Mouse (Mus musculus): Measurements from ENCODE around the gene Gnl2. TPM values are rescaled to one million over a fixed set of nuclear protein-coding genes. Genes with fewer than 3 reads are reported as not detected.

The Gnl2 gene
- polyA plus RNA-seq (2015; fragmentation: Nextera tagmentation; extraction: Ambion mirVana), result 42.3 and 47.3 TPM in 2 replicates

- TF ChIP-seq EP300 (IDR thresholded peaks at IDR 0.05) (no peak), CTCF (IDR thresholded peaks at IDR 0.05) (no peak)
- Histone ChIP-seq H3K36me3 (ENCODE audit: insufficient read depth, low read length) (no peaks in the 10 kb centered on the region), H3K4me2 (replicated peaks; ENCODE audit: low read depth, low read length) (no peak within 1 kb of the TSS; the same call in 1 of the 2 replicates), H3K27me3 (replicated peaks; ENCODE audit: insufficient read depth, low read length) (no peaks in the 10 kb centered on the region), H3K9me3 (ENCODE audit: low read length) (no peaks in the 10 kb centered on the region), H3K9ac (replicated peaks; ENCODE audit: low read depth) (no peak within 1 kb of the TSS), H3K4me3 (ENCODE audit: low read depth, low read length) (no peak within 1 kb of the TSS), H3K4me1 (ENCODE audit: insufficient read depth, low read depth, low read length) (peaks cover 7% of the 10 kb centered on the region; the same call in 1 of the 2 replicates), H3K27ac (ENCODE audit: low read length) (peak within 1 kb of the TSS; percentile 43; the same call in 1 of the 2 replicates)
- 49% methylated on average over 10 of the region's 10 CpGs for WGBS
- DNase-seq (ENCODE audit: low spot score) (peak; percentile 80), ATAC-seq (peak; percentile 36; the same call in 1 of the 2 replicates)
Observed at GRCm38 (mm10) chr4:125015806-125016635, at the start of gene Gnl2. TSS of gene Gnl2 (plus strand) at chr4:125016585.

- Histone ChIP-seq H3K27ac (ENCODE audit: low read length) (no peak overlapping the region), H3K4me1 (ENCODE audit: insufficient read depth, low read depth, low read length) (no peaks in the 10 kb centered on the region), H3K27me3 (replicated peaks; ENCODE audit: insufficient read depth, low read length) (no peaks in the 10 kb centered on the region), H3K9me3 (ENCODE audit: low read length) (no peaks in the 10 kb centered on the region), H3K36me3 (ENCODE audit: insufficient read depth, low read length) (no peaks in the 10 kb centered on the region), H3K9ac (replicated peaks; ENCODE audit: low read depth) (no peak overlapping the region), H3K4me3 (ENCODE audit: low read depth, low read length) (no peak overlapping the region), H3K4me2 (replicated peaks; ENCODE audit: low read depth, low read length) (no peak overlapping the region)
- 65% methylated on average over 6 of the region's 6 CpGs for WGBS
- no peak for TF ChIP-seq EP300 (IDR thresholded peaks at IDR 0.05)
- no peak for TF ChIP-seq CTCF (IDR thresholded peaks at IDR 0.05)
- ATAC-seq (no peak), DNase-seq (ENCODE audit: low spot score) (no peak)
Observed at GRCm38 (mm10) chr4:124968711-124969110, 47.7 kb upstream of the Gnl2 start.

- Histone ChIP-seq H3K36me3 (ENCODE audit: insufficient read depth, low read length) (no peaks in the 10 kb centered on the region), H3K4me2 (replicated peaks; ENCODE audit: low read depth, low read length) (no peak overlapping the region), H3K9ac (replicated peaks; ENCODE audit: low read depth) (no peak overlapping the region), H3K4me3 (ENCODE audit: low read depth, low read length) (no peak overlapping the region), H3K27ac (ENCODE audit: low read length) (no peak overlapping the region), H3K9me3 (ENCODE audit: low read length) (no peaks in the 10 kb centered on the region), H3K4me1 (ENCODE audit: insufficient read depth, low read depth, low read length) (no peaks in the 10 kb centered on the region), H3K27me3 (replicated peaks; ENCODE audit: insufficient read depth, low read length) (no peaks in the 10 kb centered on the region)
- DNase-seq (ENCODE audit: low spot score) (no peak), ATAC-seq (no peak)
- 76% methylated on average over 7 of the region's 7 CpGs for WGBS
- TF ChIP-seq CTCF (IDR thresholded peaks at IDR 0.05) (no peak), EP300 (IDR thresholded peaks at IDR 0.05) (no peak)
Observed at GRCm38 (mm10) chr4:124969219-124969848, 47.1 kb upstream of the Gnl2 start.

GRCm38 (mm10) chr4:124970194-124970593 lies 46.2 kb upstream of the Gnl2 start:
- Histone ChIP-seq H3K4me1 (ENCODE audit: insufficient read depth, low read depth, low read length) (no peaks in the 10 kb centered on the region), H3K9me3 (ENCODE audit: low read length) (no peaks in the 10 kb centered on the region), H3K27ac (ENCODE audit: low read length) (no peak overlapping the region), H3K4me2 (replicated peaks; ENCODE audit: low read depth, low read length) (no peak overlapping the region), H3K4me3 (ENCODE audit: low read depth, low read length) (no peak overlapping the region), H3K36me3 (ENCODE audit: insufficient read depth, low read length) (no peaks in the 10 kb centered on the region), H3K9ac (replicated peaks; ENCODE audit: low read depth) (no peak overlapping the region), H3K27me3 (replicated peaks; ENCODE audit: insufficient read depth, low read length) (no peaks in the 10 kb centered on the region)
- TF ChIP-seq EP300 (IDR thresholded peaks at IDR 0.05) (no peak), CTCF (IDR thresholded peaks at IDR 0.05) (no peak)
- ATAC-seq, result no peak
- DNase-seq (ENCODE audit: low spot score), result no peak
- 65% methylated on average over 11 of the region's 11 CpGs for WGBS

GRCm38 (mm10) chr4:124970677-124971076 lies 45.7 kb upstream of the Gnl2 start:
- no peaks in the 10 kb centered on the region for H3K36me3 ChIP-seq (ENCODE audit: insufficient read depth, low read length)
- ATAC-seq, result no peak
- WGBS, result 36% methylated on average over 5 of the region's 5 CpGs
- no peak overlapping the region for H3K27ac ChIP-seq (ENCODE audit: low read length)
- no peak overlapping the region for H3K4me3 ChIP-seq (ENCODE audit: low read depth, low read length)
- no peaks in the 10 kb centered on the region for H3K4me1 ChIP-seq (ENCODE audit: insufficient read depth, low read depth, low read length)
- no peaks in the 10 kb centered on the region for H3K27me3 ChIP-seq (replicated peaks; ENCODE audit: insufficient read depth, low read length)
- TF ChIP-seq EP300 (IDR thresholded peaks at IDR 0.05) (no peak), CTCF (IDR thresholded peaks at IDR 0.05) (no peak)
- DNase-seq (ENCODE audit: low spot score), result no peak
- no peak overlapping the region for H3K4me2 ChIP-seq (replicated peaks; ENCODE audit: low read depth, low read length)
- no peak overlapping the region for H3K9ac ChIP-seq (replicated peaks; ENCODE audit: low read depth)
- H3K9me3 ChIP-seq (ENCODE audit: low read length), result no peaks in the 10 kb centered on the region

- TF ChIP-seq EP300 (IDR thresholded peaks at IDR 0.05) (no peak), CTCF (IDR thresholded peaks at IDR 0.05) (no peak)
- Histone ChIP-seq H3K9ac (replicated peaks; ENCODE audit: low read depth) (no peak overlapping the region), H3K27ac (ENCODE audit: low read length) (no peak overlapping the region), H3K4me3 (ENCODE audit: low read depth, low read length) (no peak overlapping the region), H3K36me3 (ENCODE audit: insufficient read depth, low read length) (no peaks in the 10 kb centered on the region), H3K27me3 (replicated peaks; ENCODE audit: insufficient read depth, low read length) (no peaks in the 10 kb centered on the region), H3K9me3 (ENCODE audit: low read length) (no peaks in the 10 kb centered on the region), H3K4me2 (replicated peaks; ENCODE audit: low read depth, low read length) (no peak overlapping the region), H3K4me1 (ENCODE audit: insufficient read depth, low read depth, low read length) (no peaks in the 10 kb centered on the region)
- WGBS, result 70% methylated on average over 8 of the region's 8 CpGs
- DNase-seq (ENCODE audit: low spot score) (no peak), ATAC-seq (no peak)
Observed at GRCm38 (mm10) chr4:124971094-124971493, 45.3 kb upstream of the Gnl2 start.
